Mouse (Mus musculus) frontal cortex, adult (tissue): ENCODE measurements around the gene Ergic1.
A peak's percentile ranks its signal among the peaks of the same experiment; 100 is the strongest.

ENCODE experiments used
- ATAC-seq: cut with Nextera tagmentation; 2 replicates; pipeline ENCODE4 v1.9.2; 2017; ENCODE audit warnings: mild to moderate bottlenecking, moderate library complexity, mixed read lengths; ENCODE audit not compliant: low TSS enrichment

Gene Ergic1

DNA sequence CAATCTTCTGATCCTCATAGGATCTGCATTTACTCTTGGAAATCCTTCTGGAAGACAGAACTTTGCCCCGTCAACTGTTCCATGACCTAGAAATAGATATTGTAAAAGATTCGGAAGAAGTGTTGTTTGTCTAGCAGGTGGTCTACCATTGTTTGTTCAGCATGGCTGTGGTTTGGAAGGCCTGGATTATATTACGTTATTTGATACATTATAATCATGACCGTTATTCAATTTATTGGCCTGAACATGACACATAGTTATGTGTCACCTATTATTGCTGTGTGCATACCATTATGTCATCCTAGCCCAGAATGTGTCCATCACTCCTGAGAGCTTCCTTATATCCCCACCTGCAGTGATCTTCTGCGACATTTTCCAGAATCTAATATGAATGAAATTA is 37.6 kb downstream of the Ergic1 start:
- ATAC-seq = no peak

GRCm38 (mm10) chr17:26600913-26601447 is 39.7 kb downstream of the Ergic1 start:
- no peak for ATAC-seq

GRCm38 (mm10) chr17:26601514-26601913 is 40.2 kb downstream of the Ergic1 start:
- no peak for ATAC-seq

GRCm38 (mm10) chr17:26601926-26602325 is 40.6 kb downstream of the Ergic1 start:
- ATAC-seq = no peak

DNA sequence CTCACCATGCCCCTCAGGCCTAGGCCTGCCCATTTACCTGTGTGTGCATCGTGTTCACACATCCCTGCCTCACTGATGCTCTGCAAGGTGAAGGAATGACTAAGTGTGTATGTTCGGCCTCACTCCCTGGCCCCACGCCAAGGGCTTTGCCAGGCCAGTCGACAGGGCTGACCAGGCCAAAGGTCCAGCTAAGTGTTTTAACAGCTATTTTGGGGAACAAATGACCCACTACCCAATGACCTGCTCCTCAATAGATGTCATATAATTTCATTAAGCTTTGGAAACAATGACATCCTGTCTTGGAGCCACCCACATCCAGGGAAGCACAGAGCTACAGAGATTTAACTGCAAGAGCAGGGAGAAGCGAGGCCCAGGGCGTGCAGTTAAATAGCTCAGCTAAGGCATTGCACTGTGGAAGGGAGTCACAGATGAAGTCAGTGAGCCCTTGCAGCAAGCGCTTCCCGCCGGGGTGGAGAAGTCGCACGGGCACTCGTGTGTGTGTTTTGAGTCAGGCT is 41.1 kb downstream of the Ergic1 start:
- ATAC-seq = peak; percentile 60; the same call in 1 of the 2 replicates

DNA sequence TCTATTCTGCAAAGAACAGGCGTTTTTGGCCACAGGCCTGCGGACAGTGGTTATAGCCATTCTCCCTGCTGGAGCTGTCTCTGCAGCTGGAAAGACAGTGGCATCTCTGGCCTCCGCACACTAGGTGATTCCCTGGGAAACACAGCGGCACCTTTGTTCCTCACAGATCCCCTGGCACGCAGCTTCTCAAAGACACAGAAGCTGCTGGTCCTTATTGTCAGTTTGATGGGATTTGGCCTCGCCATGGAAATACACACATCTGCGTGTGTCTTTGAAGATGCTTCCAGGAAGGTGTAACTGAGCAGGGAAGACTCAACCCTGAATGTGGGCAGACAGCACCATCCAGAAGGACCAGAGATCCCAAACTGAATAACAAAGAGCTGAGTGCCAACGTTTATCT is 42.0 kb downstream of the Ergic1 start:
- ATAC-seq = no peak

DNA sequence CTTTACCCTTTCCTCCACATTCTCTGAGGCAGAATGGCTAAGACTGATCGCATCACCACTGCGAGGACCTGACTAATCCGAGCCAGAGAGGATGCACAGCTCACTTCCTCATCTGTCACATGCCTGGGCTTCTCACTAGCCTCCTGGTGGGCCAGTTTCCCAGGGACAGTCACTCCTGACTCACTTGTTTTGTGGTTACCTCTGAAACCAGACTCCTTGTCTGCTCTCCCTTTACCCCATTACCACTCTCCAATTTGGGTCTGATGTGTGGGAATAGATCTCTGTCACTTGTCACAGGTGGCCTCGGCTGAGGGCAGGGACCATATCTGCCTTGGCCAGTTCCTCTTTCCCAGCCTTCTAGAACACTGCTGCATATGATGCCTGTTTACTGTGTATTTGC is 44.3 kb downstream of the Ergic1 start:
- ATAC-seq = no peak

DNA sequence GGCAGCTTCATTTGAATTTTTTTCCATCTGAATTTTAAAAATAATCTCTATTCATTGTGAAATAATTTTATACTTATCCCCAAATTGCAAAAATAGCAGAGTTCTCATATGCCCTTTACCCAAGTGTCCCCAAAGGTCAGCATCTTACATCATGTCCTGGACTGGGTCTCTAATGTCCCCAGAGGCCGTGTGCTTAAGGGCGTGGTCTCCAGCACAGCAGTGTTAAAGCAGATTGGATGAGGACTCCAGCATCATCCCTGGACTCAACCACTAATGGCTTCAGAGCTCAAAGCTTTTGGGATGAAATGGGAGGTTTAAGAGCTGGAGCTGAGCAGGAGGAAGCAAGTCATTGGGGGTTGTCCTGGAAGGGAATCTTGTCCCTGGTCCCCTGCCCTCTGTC is 45.2 kb downstream of the Ergic1 start:
- no peak for ATAC-seq

- ATAC-seq = no peak
Observed at GRCm38 (mm10) chr17:26608348-26608747, 47.1 kb downstream of the Ergic1 start.

GRCm38 (mm10) chr17:26608877-26609276 is 47.6 kb downstream of the Ergic1 start:
- ATAC-seq = peak; percentile 35; the same call in 1 of the 2 replicates

DNA sequence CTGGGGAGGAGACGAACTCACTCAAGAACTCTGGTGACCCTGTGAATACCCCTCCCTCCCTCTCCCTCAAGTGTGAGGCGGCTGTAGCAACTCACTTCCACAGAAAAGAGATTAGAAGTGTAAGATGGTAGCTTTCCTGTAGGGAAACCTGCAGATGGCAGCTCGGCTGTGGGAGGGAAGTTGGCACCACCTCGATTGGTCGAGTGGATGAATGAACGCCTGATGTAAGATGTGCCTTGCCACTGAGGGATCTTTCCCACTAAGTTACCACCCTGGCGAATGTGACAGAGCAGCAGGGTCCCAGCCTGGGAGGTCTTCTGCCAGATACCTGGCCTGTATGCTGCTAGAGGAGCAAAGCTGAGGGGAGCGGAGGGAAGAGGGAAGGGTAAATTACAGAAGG is 48.5 kb downstream of the Ergic1 start:
- ATAC-seq = peak; percentile 51

GRCm38 (mm10) chr17:26611328-26611727 is 50.0 kb downstream of the Ergic1 start:
- ATAC-seq = no peak

DNA sequence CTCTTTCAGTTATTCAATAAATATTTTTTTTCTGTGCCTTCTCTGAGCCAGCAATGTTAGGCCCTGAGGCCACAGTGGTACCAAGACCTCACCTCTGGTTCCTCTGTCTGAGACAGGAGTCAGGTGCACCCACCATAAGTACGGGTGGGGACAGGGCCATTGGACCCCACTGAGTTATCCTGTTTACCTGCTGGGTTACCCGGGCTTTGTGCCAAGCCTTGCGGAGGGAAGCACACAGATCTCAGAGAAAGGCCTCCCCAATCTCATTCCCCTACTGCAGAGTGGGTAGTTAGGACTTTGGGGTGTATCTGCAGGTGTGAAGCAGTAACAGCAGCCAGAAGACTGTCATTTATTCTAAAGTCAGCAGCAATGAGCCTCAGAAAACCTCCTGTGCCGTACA is 50.6 kb downstream of the Ergic1 start:
- ATAC-seq = 0 out of 2 replicates have a peak, but pooled peaks have one; percentile 9

DNA sequence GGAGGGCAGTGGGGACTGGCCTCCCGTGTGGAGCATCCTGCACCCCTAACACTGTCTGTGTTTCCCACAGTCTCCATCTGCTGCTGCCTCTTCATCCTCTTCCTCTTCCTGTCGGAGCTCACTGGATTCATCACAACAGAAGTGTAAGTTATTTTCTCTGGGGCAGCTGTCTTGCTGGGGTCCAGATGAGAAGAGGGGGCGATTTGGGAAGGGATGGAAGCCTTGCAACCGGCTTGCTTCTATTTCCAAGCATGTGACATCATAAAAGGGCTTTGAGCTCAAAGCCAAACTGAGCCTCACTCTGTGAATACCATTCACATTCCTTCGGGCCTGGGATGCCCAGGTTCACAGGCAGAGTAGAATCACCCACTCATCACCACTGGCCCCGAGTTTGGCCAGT is 53.0 kb downstream of the Ergic1 start:
- ATAC-seq = 0 out of 2 replicates have a peak, but pooled peaks have one; percentile 10

GRCm38 (mm10) chr17:26614708-26615486 is 53.6 kb downstream of the Ergic1 start:
- no peak for ATAC-seq

DNA sequence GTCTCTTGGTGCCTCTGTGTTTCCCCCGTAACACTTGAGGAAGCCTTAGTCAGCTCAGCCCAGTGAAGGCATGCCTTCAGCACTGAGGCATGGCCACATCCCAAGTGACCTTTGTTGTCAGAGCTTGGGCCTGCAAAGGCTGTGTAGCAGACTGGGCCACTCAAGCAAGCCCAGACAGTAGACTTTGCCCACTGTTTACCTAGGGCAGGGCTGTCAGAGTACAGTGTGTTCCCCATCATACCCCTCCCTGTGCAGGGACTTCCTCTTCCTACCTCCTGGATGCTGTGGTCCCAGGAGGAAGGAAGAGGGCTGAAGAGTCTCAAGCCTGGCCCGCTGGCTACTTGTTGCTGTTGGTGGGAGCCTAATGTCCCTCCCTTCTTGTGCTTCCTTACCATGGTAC is 55.4 kb downstream of the Ergic1 start:
- ATAC-seq = no peak

DNA sequence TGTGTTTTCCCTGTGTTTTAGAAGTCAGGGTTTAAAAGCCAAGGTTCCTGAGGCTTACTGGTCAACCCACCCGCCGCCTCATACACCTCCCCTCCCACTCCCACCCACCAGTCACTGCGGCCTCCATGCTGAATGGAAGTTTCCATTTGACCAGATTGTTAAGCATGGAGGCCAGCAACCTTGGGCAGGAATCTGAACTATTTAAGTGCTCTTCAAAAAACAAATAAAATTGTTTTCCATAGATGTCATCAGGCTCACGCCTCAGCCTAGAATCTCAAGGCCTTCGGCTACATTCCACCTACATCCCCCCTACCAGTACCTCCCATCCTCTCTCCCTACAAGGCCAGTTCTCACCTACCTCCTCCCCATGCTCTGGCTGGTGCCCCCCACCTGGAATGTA is 57.2 kb downstream of the Ergic1 start:
- ATAC-seq = no peak

GRCm38 (mm10) chr17:26619577-26619976 is 58.3 kb downstream of the Ergic1 start:
- no peak; the same call in 1 of the 2 replicates for ATAC-seq

- ATAC-seq = no peak
Observed at GRCm38 (mm10) chr17:26620292-26620691, 59.0 kb downstream of the Ergic1 start.

DNA sequence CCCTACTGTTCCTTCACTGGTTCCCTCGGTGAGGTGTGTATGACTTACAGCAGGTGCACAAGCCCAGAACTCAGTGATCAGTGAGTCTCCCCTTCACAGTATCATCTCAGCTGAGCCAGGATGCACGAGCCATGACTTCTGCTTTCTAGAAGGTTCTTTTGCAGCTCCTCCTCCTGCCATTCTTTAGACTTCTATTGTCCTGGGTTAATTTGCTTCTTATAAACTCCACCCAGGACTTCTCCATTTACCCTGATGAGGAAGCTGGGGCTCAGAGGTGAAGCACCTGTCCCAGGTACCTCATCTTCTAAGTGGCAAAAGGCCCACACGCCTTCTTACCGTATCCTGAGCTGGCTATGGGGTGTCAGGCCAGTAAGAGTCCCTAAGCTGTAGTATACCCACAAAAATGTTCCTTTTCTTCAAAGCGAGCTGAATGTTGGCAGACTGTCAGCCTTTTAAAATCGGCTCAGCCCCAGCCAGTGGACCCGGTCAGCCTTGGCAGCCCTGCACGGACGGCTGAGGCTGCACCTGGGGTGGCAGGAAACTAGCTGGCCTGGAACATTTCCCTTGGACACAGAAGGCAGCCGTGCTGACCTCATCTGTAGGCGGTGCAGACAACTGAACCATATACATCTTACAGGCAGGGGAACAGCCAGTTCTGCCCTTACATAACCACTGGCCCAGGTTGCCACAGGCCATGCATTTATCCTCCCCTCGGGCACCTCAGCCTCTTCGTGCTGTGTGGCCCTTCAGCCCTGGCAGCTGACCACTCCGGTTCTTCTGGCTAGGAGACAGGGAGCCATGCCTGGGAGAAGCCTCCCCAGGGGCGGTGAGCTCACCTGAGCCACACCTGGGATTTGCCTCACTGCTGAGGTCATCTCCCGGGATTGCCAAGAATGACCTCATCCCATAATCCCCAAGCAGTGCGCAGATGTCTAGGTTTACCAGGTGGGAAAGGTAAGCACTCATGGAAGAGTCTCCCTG is 59.8 kb downstream of the Ergic1 start:
- peak; percentile 58 for ATAC-seq

- no peak for ATAC-seq
Observed at GRCm38 (mm10) chr17:26621912-26622311, 60.6 kb downstream of the Ergic1 start.

GRCm38 (mm10) chr17:26623991-26624390 is 62.7 kb downstream of the Ergic1 start:
- no peak for ATAC-seq
